Mouse (Mus musculus): ENCODE data around the gene Cfd.

- no peak for TF ChIP-seq CTCF (IDR thresholded peaks at IDR 0.05; ENCODE audit: low read depth)
- 0 out of 2 replicates have a peak, but pooled peaks have one; percentile 2 for TF ChIP-seq EP300 (IDR thresholded peaks at IDR 0.05; ENCODE audit: low read depth)
Observed at GRCm38 (mm10) chr10:79857452-79857811, 33.2 kb upstream of the Cfd start.

Data from heart, postnatal 0 days (tissue).